Mouse (Mus musculus): ENCODE measurements around the gene Gspt1.
"Not testable (repeated sequence)": the region's sequence is repeated elsewhere in the genome, so short reads cannot be mapped to it uniquely, and the experiment has no call there.

Gene Gspt1

GRCm38 (mm10) chr16:11253898-11254722 is at the start of gene Gspt1:
Gene Gspt1, minus strand, starts transcription at chr16:11254325.
- peak; percentile 98 to 99 for DNase-seq

GRCm38 (mm10) chr16:11303741-11304140 is 49.6 kb upstream of the Gspt1 start:
- no peak for DNase-seq

- DNase-seq = peak; percentile 30 to 49
These were observed 43.6 kb upstream of the Gspt1 start for GRCm38 (mm10) chr16:11297700-11298099.

GRCm38 (mm10) chr16:11295583-11295982 is 41.5 kb upstream of the Gspt1 start:
- DNase-seq = not testable (repeated sequence)

GRCm38 (mm10) chr16:11288873-11289272 is 34.7 kb upstream of the Gspt1 start:
- not testable (repeated sequence) for DNase-seq

- no peak for DNase-seq
These were observed 31.8 kb upstream of the Gspt1 start for GRCm38 (mm10) chr16:11285949-11286348.

GRCm38 (mm10) chr16:11284881-11285280 is 30.8 kb upstream of the Gspt1 start:
- no peak for DNase-seq

- DNase-seq = no peak
These were observed 28.6 kb upstream of the Gspt1 start for GRCm38 (mm10) chr16:11282655-11283232.

GRCm38 (mm10) chr16:11278778-11279177 is 24.7 kb upstream of the Gspt1 start:
- DNase-seq = no peak

GRCm38 (mm10) chr16:11276888-11277287 is 22.8 kb upstream of the Gspt1 start:
- no peak for DNase-seq

- DNase-seq = no peak
These were observed 16.9 kb upstream of the Gspt1 start for GRCm38 (mm10) chr16:11271073-11271472.

- DNase-seq = no peak
These were observed 16.5 kb upstream of the Gspt1 start for GRCm38 (mm10) chr16:11270642-11271041.

- DNase-seq = no peak
These were observed 15.7 kb upstream of the Gspt1 start for GRCm38 (mm10) chr16:11269808-11270207.

GRCm38 (mm10) chr16:11266556-11266955 is 12.4 kb upstream of the Gspt1 start:
- DNase-seq = peak in 1 of 2 experiments; percentile 19

- peak in 1 of 2 experiments; percentile 11 for DNase-seq
These were observed 9.1 kb upstream of the Gspt1 start for GRCm38 (mm10) chr16:11263266-11263665.

GRCm38 (mm10) chr16:11254723-11255164 is 619 bp upstream of the Gspt1 start:
- no peak for DNase-seq

GRCm38 (mm10) chr16:11253065-11253831 is 877 bp downstream of the Gspt1 start:
- peak; percentile 63 to 77 for DNase-seq

GRCm38 (mm10) chr16:11247791-11248190 is 6.3 kb downstream of the Gspt1 start:
- DNase-seq = no peak

- no peak for DNase-seq
These were observed 8.4 kb downstream of the Gspt1 start for GRCm38 (mm10) chr16:11245767-11246166.

GRCm38 (mm10) chr16:11242401-11242800 is 11.7 kb downstream of the Gspt1 start:
- no peak for DNase-seq

GRCm38 (mm10) chr16:11217801-11218200 is 36.3 kb downstream of the Gspt1 start:
- no peak for DNase-seq

- no peak for DNase-seq
These were observed 50.3 kb downstream of the Gspt1 start for GRCm38 (mm10) chr16:11203600-11204390.

Measured in kidney, postnatal 4 days (tissue).